Mouse (Mus musculus) kidney, postnatal 4 days (tissue): ENCODE measurements around the gene Sh3rf3.
"Not testable (repeated sequence)": the region's sequence is repeated elsewhere in the genome, so short reads cannot be mapped to it uniquely, and the experiment has no call there.

Experiments
- DNase-seq, 2 experiments: peaks; one replicate each; pipeline ENCODE4 v3.0.0; 2021; ENCODE audit warnings: mixed read lengths in 2 of 2

The Sh3rf3 gene

DNA sequence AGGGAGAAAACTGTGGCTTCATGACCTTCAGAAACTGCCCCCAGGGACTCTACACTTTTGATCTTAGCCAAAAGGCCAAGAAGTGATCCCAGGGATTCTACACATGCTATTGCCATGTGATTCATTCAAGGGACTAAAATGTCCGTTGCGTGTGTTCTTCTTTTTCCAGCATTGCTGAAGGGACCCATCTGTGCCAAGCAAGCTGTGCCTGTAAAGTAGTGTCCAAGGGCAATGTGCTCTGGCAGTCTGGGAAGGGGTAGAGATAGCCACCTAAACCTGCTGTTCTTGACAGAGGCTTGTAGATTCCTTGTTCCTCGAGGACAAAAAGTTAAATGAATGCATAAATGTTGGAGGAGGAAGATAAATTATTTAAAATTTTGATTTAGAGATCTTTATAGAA, 178.5 kb downstream of the Sh3rf3 start:
- DNase-seq = no peak

GRCm38 (mm10) chr10:58994726-58995125, 181.6 kb downstream of the Sh3rf3 start:
- no peak for DNase-seq

GRCm38 (mm10) chr10:58995132-58995531, 182.0 kb downstream of the Sh3rf3 start:
- peak in 1 of 2 experiments; percentile 10 for DNase-seq

GRCm38 (mm10) chr10:59002361-59002760, 189.2 kb downstream of the Sh3rf3 start:
- DNase-seq = no peak

GRCm38 (mm10) chr10:59011415-59011814, 198.3 kb downstream of the Sh3rf3 start:
- DNase-seq = no peak

DNA sequence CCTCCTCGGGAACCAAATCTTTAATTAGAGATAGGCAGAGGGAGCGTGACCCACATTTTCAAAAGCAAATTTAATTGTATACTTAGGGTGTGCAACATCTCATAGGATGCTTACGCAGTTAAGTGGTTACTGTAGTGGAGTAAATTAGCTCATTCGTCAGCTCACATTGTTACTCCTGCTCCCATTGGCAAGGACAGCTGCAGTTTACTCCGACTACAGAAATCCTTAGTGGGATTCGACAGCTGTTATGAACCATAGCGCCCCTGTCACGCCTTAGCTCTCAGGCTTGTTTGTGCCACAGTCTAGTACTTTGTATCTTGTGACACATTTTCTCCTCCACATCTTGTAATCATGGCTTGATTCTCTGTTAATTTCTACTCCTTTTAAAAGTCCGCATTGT, 200.5 kb downstream of the Sh3rf3 start:
- no peak for DNase-seq

DNA sequence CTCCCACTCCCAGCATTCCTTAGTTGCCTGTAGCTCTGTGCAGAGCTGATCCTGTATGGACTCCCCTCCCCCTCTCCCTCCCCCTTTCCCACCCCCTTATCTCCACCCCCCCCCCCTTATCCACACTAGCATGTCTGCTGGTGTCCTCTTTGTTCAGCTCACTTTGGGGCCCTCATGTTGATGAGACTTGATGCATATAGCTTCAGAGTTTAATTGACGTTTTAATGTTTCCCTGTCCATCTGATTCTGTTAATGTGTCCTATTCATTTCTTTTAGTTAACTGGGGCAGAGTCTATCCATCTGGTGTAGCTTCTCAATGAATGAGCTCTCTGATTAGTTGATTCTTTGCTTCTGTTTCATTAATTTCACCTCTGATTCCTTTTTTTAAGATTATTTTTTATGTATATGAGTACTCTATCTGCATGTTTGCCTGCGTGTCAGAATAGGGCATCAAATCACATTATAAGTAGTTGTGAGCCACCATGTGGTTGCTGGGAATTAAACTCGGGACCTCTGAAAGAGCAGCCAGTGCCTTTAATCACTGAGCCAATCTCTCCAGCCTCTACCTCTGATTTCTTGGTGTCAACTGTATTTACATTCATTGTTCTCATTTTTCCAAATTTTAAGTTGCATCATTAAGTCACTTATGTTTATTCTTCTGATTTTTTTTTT, 206.3 kb downstream of the Sh3rf3 start:
- DNase-seq = no peak

GRCm38 (mm10) chr10:59050434-59050833, 237.3 kb downstream of the Sh3rf3 start:
- DNase-seq = no peak

DNA sequence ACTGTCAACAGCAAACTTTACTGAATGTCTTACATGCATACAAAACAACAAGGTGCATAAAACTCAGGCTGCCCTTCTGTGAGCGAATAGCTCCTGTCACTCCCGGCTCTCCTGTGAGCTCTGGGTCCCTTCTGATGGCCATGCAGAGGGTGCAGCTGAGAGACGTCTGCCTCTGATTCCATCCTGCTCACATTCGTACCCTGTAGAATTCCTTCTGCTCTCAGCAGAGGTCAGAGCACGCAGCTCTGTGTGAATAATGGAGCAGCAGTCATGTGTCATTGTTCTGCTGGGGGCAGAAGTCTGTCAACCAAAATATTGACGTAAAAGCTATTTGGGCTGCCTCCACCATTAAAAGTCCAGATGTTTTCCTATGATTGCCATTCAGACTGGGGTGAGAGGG, 243.1 kb downstream of the Sh3rf3 start:
- DNase-seq = no peak

GRCm38 (mm10) chr10:59066804-59067203, 253.6 kb downstream of the Sh3rf3 start:
- no peak for DNase-seq

DNA sequence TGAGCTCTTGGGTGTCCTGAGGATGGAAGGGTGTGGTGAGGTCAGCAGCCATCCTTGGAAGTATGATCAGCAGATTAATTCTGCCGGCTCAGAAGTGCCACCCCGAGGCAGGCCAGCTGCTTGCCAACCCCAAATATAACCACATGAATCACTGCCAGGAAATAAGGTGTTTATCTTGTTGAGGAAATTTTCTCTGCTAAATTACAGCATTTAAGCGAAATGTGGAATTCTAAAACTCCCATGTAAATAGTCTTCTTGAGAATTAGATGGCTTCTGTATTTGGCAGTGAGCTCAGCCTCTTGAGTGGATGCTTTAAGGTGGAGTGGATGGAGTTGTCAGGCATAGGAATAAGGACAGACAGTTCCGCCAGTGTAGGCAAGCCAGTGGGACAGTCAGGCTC, 259.7 kb downstream of the Sh3rf3 start:
- DNase-seq = no peak

DNA sequence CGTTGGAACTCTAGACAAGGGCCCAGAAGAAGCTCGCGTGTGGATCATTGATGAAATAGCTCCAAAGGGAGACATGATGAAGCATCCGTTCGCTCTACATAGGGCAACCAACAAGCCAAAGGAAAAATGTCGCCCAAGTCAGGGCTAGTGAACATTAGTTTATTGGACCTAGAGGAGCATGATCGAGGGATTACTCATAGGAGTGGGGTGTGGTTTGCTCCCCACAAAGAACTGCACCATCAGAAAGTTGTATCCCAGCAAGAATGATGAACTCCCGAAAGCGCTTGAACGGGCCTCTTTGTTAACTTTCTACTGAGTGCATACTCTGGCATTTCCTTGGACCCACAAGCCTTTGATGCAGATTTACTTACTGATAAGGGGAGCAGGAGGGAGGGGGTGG, 263.5 kb downstream of the Sh3rf3 start:
- DNase-seq = no peak

DNA sequence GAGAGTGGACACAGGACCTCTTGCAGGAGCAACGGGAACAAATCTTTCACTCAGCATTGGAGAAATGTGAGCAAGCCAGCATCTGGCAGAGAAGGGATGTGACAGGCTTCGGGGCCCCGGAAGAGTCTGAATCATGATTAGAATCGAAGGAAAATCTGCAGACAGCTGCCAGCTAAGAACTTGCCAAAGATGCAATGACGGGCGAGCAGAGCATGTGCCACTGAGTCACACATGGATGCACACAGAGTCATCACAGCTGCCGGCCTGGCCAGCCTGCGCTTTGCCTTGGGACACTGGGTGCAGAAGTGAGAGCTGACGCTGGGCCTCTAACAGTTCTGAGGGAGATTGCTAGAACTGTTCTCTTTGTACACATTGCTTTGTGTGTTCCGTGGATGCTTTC, 264.8 kb downstream of the Sh3rf3 start:
- DNase-seq = peak; percentile 13 to 16

GRCm38 (mm10) chr10:59085604-59086003, 272.4 kb downstream of the Sh3rf3 start:
- DNase-seq = no peak

- DNase-seq = no peak
Measured at GRCm38 (mm10) chr10:59086578-59086977, 273.4 kb downstream of the Sh3rf3 start.

DNA sequence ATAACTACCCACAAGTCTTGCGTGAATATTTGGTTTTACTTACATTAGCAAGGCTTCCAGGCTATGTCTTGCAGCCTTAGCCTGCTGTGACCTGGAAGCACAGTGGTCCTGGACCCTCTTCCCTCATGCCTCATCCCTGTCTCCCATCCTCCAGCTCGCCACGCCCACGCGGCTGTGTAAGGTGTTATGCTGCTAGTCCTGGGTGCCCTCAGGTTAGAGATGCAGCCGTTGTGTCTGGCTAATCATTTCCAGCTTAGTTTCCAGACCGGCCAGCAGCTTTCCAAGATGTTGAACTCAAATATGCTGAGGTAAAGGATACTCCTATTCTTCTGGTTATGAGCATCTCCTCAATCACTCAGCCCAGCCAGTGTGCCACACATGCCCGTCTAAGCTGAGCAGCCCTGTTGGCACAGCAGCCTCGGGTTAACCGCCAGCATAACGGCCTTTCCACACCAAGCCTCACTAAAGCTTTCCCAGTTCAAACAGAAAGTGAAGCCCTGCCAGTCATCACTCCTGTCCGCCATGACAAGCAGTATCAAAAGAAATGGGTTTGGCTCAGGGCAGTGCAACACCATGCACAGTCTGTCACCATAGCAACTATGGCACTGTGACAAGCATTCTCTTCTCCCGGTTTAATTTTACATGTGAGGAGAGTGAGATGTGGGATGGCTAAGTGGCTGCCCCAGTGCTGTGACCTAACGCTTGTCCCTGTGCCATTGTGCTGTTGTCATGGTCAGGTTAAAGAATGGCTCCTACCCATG, 276.9 kb downstream of the Sh3rf3 start:
- peak; percentile 18 to 27 for DNase-seq

DNA sequence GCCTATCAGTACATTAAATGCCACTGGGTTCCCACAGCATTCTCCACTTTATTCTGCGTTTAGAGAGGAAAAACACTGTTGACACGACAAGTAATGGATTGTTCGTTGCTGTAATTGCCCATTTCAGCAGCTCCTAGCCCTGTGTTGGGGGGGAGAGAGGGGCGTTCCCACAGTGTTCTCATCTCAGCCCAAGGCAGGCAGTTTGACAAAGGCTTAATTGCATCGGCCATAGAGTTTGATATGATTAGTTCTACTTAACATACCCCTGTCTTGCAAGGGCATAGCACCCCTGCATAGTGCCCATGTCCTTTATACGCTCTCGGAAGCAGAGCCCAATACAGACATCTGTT, 277.4 kb downstream of the Sh3rf3 start:
- no peak for DNase-seq

GRCm38 (mm10) chr10:59091556-59091955, 278.4 kb downstream of the Sh3rf3 start:
- DNase-seq = no peak

DNA sequence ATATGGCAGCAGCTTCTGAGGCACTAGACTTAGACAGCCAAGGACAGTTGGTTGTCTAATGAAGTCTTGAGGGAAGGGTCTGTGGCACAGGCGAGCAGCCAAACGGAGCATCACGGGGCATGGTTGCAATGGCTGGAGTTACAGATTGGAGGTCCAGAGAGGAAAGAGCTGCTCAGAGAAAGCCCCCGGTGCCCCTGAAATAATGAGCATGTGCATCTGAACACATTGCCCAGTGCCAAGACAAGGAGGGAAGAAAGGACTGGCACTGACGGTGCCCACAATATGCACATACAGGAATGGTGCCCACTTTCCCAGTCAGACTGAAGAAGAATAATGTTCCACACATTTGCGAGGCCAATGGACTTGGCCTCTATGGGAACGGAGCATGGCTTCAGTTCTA, 278.8 kb downstream of the Sh3rf3 start:
- DNase-seq = no peak

GRCm38 (mm10) chr10:59103076-59103475, 289.9 kb downstream of the Sh3rf3 start:
- not testable (repeated sequence) for DNase-seq

- DNase-seq = no peak
Measured at GRCm38 (mm10) chr10:59104683-59105082, 291.5 kb downstream of the Sh3rf3 start.

- DNase-seq = no peak
Measured at GRCm38 (mm10) chr10:59105885-59106284, 292.7 kb downstream of the Sh3rf3 start.

GRCm38 (mm10) chr10:59106644-59107043, 293.5 kb downstream of the Sh3rf3 start:
- DNase-seq = no peak

GRCm38 (mm10) chr10:59109015-59109414, 295.9 kb downstream of the Sh3rf3 start:
- peak; percentile 83 to 84 for DNase-seq

DNA sequence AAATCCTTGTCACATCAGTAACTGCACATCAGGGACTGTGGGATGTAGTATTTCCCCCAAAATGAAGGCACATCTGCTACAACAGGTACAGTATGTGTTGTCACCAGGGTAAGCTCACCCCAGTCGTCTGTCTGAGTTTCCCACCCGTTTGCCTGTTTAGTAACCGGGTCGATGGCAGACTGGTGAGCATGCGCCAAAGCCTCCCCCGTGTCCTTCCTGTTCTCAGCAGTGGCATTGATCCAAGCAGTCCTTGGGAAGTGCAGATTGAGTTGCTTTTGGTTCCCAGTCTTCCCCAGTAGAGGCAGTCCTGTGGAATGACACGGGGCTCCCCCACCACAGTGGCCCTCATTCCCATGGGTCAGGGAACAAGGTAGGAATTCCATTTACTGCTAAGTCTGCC, 297.2 kb downstream of the Sh3rf3 start:
- DNase-seq = no peak
